Mouse (Mus musculus) heart, adult 10 weeks (tissue): ENCODE results near the gene Nvl. TPM values are rescaled to one million over a fixed set of nuclear protein-coding genes. Genes with fewer than 3 reads are reported as not detected.

ENCODE experiments used
- polyA plus RNA-seq: library from polyadenylated mRNA; stranded (reverse); fragments of 350-450 nt; fragmentation: Illumina TruSeq; extraction: RNeasy Lipid Tissue Mini Kit (QIAGEN cat#74804); gene quantifications from one replicate; pipeline ENCODE4 v1.2.3, GENCODE M21; 2014; ENCODE audit warnings: low read depth, low replicate concordance

Gene Nvl
- 10.2 TPM for polyA plus RNA-seq

DNA sequence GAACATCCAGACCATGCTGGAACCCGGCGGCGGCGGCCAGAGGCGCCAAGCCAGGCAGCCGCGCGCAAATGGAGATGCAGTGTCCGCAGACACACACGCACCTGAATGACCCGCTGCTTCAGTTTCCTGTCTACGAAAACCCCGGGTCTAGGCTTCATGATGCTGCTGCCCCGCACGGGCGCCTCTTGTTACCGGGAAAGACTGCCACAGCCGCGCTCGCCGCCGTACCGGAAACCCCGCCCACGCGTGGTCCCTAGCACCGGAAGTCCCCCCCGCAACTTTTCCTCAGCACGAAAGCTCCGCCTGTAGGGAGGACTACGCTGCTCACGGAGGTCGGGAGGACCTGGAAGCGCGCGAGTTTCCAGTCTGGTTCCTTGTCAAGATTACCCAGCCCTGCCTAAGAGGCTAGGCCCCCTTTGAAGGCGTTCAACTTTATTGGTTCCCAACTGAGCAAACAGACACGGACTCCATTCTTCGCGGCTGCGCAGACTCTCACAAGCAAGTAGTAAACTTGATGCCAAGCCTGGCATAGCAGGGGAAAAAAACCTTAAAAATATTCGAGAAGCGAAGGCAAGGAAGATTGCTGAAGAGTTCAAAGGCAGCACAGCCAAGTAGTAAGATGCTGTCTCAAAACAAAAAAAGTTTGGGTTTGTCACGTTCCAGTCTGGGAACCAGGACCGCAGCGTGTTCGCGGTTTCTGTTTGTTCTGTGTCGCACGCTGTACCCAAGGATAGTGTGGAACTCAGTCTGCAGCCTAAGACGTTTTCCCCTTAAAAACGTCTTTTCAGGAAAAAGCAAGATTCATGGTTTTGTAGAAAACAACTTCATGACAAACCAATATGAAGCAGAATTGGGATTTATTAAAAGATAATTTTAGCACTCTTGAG, at the start of gene Nvl, which contains the start of gene Cnih4:
Nvl (minus strand) TSS at position 255 of the 887 bp plus-strand sequence.
Cnih4 (plus strand) TSS at position 744 of the 887 bp plus-strand sequence.

GRCm38 (mm10) chr1:181050937-181051336, 93.1 kb downstream of the Nvl start, which contains the start of gene 9130409I23Rik:
9130409I23Rik (plus strand) TSS chr1:181051237.

Other genes starting within 250 kb of the Nvl start
- gene Pycr2, start 239.9 kb downstream of the Nvl start, polyA plus RNA-seq = 15.7 TPM
- 2.2 TPM for gene Lefty1, start 209.2 kb downstream of the Nvl start, polyA plus RNA-seq
- gene Tmem63a, start 201.9 kb downstream of the Nvl start, polyA plus RNA-seq = 19.2 TPM
- 55.2 TPM for gene Ephx1, start 123.3 kb downstream of the Nvl start, polyA plus RNA-seq
- not detected for gene 9130409I23Rik, start 93.0 kb downstream of the Nvl start, polyA plus RNA-seq
- 61.3 TPM for gene Cnih4, start 489 bp upstream of the Nvl start, polyA plus RNA-seq
- 59.3 TPM for gene Wdr26, start 67.8 kb upstream of the Nvl start, polyA plus RNA-seq
- gene Cnih3, start 208.4 kb upstream of the Nvl start, polyA plus RNA-seq = not detected